Mouse (Mus musculus): Measurements from ENCODE around the gene Gbgt1.

The Gbgt1 gene

GRCm38 (mm10) chr2:28530311-28530710, 33.6 kb downstream of the Gbgt1 start:
- DNase-seq: no peak

GRCm38 (mm10) chr2:28532938-28533771, 36.5 kb downstream of the Gbgt1 start:
- DNase-seq: peak; percentile 93 to 94

DNA sequence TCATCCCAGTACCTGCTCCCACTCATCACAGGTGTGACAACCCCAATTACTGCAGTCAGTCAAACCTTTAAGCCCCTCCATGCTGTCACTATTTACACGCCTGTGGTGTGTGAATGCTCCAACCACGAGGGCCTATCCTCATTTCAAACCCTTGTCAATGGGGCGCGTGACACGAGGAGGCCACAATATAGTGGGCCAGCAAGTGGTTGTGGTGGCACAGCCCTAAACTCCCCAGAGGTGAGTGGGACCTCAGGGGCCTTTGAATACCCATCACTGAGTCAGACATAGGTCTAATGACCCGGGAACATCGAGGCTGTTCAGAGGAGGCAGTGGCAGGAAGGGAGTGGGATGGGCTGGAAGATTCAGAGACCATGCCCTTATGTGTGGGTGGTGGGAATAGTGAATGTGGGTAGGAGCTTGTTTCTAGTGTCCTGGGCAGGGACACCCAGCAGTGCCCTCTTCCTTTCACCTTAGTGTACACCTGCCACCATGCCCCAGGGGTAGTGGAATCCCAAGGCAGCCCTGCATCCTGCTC, 37.3 kb downstream of the Gbgt1 start:
- DNase-seq: no peak

DNA sequence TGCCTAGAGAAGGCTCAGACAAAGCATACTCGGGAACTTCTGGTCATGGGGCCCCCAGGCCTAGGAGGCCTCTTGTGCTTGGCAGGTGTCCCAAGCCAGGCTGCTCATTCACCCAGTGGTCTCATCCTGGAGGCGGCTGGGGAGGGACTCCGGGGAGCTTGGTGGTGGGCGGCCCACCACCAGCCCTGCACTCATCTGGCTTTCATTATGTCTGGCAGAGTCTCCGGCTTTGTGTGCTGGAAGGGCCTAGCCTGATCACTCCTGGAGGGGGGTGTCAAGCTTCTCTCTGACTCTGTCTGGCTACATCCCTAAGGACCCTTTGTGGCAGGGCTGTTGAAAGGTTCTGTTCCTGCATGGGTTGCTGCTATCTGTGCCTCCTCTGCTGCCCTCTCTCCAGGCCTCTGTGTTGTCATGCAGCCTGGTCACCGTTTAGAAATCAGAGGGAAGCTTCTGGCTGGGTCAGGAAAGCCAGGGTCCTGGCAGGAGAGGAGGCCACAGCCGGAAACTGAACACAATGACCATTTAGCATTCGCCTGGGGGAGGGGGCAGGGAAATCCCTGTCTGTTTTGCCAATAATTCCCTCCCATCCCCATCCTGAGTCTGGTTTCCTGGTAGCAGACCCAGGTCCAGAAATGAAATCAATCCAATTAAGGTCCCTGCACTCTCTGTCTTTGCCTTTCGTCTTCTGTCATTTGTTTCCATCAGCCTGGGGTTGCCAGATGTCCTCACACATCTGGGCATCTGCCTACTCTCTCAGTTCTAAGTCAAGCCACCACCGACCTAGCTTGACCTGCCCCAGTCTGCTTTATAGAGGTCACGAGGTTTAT, 38.0 kb downstream of the Gbgt1 start:
- peak; percentile 60 to 62 for DNase-seq

- no peak for DNase-seq
Measured at GRCm38 (mm10) chr2:28535263-28535540, 38.5 kb downstream of the Gbgt1 start.

GRCm38 (mm10) chr2:28535650-28536049, 39.0 kb downstream of the Gbgt1 start:
- no peak for DNase-seq

GRCm38 (mm10) chr2:28536166-28536565, 39.5 kb downstream of the Gbgt1 start:
- DNase-seq: peak in 1 of 2 experiments; percentile 64

DNA sequence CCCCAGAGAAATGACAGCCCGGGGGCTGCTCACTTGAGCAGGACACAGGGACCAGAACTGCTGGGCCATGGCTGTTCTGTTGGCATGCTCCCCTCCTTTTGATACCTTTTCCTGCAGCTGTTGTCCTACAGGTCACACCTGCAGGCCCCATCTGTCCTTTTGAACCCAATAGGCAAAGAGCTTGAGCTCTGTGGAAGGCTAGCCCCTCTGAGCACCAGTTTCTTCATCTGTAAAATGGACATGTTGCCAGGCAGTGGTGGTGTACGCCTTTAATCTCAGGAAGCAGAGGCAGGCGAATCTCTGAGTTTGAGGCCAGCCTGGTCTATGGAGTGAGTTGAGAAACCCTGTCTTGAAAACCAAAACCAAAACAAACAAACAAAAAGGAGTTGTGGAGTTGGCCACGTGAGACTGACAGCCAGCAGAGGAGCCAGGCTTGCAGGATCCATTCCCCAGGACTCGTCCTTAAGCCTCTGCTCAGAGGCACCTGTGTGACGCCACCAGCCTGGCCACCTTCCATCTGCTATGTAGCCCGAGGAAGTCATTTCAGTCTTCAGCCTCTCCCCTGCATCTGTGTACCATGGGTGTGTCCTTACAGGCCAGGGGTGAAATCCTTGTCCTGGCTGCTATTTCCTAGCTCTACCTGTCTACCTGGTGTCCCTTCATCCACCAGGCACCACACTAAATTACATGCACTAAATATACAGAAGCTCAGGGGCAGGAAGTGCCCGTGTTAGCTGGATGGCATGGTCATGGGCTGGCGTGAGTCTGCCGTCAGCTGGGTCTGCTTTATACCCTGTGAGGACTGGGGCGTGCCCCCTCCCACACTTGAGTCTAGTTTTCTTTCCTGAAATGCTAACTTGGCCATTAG, 40.3 kb downstream of the Gbgt1 start:
- no peak for DNase-seq

GRCm38 (mm10) chr2:28537634-28537920, 40.9 kb downstream of the Gbgt1 start:
- no peak for DNase-seq

DNA sequence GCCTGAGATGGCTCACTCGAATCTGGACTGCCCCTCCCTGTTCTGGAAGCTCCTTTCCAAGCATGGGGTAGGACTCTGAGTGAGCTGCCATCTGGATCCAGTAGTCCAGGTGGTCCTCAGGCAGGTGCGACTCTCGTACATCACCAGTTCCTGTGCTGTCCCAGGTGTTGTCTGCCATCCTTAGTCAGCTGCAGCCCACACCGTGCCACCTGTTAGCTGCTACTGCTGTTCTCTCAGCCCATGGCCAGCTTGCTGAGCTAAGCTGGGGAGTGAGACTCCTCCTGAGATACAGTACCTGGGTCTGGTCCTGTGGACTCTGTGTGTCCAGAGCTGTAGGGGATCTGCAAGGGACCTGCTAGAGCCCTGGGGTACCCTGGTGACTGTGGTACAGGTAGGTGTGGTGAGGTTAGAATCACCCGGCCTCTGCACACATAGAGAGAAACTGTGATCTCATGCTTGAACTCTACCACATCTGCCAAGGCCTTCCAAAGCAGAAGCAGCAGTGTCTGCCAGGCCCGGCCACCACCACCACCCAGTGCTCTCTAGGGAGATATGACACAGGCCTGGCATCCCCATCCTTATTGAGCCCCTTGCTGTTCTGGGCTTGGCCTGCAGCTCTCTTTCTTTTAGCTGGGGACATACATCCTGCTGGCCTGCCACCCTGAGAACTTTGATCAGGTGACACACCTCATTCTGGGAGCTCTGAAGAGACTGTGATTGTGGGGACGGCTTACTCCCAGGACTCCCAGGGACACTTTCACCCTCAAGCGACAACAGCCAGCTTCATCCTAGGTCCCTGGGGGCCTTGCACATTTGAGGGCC, 41.5 kb downstream of the Gbgt1 start:
- no peak for DNase-seq

DNA sequence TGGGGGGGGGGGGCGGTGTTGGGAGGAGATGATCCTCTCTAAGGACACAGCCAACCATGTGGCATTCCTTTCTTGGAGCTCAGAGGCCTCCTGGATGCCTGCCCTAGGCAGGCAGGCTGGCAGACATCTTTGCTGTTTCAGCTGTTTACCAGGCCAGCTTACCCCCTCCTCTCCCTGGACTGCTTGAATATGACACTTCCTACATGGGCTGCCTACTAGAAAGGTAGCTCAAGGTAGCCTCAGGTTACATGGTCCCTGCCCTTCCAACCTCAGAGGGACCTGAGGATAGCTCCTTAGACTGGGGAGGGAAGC, 42.1 kb downstream of the Gbgt1 start:
- no peak for DNase-seq

- DNase-seq: peak; percentile 64 to 72
Measured at GRCm38 (mm10) chr2:28539206-28539605, 42.5 kb downstream of the Gbgt1 start.

GRCm38 (mm10) chr2:28539949-28540348, 43.3 kb downstream of the Gbgt1 start:
- DNase-seq: peak; percentile 56 to 68

DNA sequence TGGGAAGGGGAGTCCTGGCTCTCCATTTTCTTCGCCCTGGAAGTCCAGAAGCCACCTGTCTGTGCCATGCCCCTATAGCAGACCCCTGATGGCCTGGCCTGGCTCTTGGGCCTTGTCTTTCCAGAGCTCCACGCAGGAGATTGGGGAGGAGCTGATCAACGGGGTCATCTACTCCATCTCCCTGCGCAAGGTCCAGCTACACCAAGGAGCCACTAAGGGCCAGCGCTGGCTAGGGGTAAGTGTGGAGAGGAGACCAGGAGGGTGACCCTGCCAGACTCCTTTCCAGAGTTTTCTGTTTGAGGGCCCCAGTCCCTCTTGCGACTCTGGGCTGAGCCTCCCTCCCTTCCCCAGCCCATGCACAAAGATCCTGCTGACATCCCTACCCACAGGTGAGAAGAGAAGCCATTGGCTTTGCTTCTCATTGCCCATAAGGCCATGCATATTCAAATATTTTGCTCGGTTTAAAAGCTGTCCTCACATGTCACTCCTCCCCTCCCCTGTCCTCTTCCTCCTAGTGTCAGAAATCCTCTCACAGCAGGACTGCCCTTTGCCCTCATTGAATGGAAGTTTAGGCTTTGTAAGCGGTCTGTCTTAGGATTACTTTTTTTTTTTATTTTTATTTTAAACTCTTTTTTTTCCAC, 44.0 kb downstream of the Gbgt1 start:
- DNase-seq: no peak

- DNase-seq: no peak
Measured at GRCm38 (mm10) chr2:28543894-28544293, 47.2 kb downstream of the Gbgt1 start.

DNA sequence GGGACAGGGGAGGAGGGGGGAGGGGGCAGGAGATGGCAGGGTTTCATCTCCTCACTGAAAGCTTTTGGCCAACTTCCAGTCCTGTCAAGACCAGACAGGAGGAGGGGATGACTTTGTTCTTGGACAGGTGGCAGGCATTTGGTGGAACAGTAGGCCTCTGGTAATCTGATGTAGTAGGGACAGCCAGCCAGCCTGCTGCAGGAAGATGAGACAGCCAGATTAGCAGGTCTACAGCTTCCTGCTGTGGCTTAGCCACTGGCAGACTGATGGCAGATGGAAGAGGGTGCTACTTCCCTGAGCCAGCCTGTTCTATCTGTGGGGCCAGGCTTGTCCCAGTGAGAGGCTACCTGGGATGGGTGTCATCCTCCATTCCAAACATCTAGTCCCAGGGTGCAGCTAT, 49.3 kb downstream of the Gbgt1 start:
- no peak for DNase-seq

GRCm38 (mm10) chr2:28546560-28546959, 49.9 kb downstream of the Gbgt1 start:
- DNase-seq: no peak

DNA sequence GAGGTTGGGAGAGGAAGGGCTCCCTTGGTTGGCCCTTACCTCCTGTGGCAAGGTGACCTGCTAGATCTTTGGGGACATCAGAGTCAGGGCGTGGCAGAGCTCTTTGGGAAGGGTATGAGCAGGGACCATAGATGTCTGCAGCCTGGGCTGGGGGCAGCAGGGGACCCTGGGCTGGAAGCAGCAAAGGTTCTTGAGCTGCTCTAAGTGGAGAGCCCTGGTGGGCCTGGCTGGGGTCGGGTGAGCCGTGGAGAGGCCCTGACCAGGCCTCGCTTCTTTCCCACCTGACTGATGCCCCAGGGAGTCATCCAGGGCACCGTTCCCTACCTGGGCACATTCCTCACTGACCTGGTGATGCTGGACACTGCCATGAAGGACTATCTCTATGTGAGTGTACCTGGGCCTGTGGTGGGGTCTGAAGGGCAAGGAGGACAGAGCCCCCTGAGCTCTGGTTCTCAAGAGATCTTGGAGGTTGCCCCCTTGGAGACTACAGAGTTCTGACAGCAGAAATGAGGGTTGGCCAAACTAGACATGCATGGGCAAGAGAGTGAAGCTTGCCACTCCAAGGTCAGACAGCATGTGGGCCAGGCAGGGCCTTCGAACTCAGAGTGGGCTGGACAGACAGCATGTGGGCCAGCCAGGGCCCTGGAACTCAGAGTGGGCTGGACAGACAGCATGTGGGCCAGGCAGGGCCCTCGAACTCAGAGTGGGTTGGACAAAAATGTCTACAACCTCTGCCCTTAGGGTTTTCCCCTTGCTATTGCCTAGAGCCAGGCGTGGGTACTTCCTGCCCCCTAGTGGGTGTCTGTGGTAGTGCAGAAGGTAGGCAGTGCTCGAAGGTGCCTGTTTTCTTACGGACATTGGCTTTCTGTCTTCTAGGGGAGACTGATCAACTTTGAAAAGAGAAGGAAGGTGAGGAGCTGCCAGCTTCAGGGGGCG, 50.8 kb downstream of the Gbgt1 start:
- peak; percentile 83 to 85 for DNase-seq

DNA sequence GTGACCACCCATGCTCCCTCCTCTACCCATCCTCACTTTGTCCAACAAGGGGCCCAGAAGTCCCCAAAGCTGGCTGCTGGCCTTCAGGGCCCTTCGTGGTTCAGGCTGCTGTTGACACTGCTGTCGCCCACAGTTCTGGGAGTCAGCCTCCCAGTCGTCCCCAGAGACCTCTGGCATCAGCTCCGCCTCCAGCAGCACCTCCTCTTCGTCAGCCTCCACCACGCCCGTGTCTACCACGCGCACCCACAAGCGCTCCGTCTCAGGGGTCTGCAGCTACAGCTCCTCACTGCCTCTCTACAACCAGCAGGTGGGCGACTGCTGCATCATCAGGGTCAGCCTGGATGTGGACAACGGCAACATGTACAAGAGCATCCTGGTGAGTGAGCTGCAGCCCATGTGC, 52.5 kb downstream of the Gbgt1 start:
- no peak for DNase-seq

DNA sequence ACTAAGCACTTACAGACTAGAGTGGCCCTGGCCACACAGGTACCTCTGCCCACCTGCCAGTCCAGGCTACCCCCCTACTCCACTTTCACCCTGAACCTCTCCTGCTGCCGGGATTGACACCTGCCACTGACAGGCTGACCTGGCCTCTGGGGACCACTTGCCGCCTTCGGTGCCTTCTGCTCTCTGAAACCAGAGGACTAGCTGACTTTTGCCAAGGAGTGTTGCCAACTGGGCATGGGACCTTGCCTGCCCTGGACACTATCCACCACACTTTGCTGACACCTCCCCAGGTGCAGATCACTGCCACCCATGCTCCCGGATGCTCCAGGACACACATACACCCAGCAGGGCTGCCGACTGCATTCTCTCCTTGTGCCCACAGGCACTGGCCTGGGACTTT, 55.6 kb downstream of the Gbgt1 start:
- no peak for DNase-seq

Measured in lung, adult 18-20 months (tissue).